Mouse (Mus musculus) small intestine, adult 2 months (tissue): ENCODE measurements around the gene Efna4.

Experiments used
- CTCF ChIP-seq: fragments of 200-500 bp; IDR thresholded peaks from 2 replicates; pipeline ENCODE4 v1.5.1; 2012; ENCODE audit warnings: low read depth, mild to moderate bottlenecking, control low read depth, inconsistent platforms, low read length, moderate library complexity, mixed read lengths; ENCODE audit not compliant: insufficient replicate concordance, insufficient read length; ENCODE audit errors: extremely low read depth
- POLR2A ChIP-seq: fragments of 200-500 bp; IDR thresholded peaks from 2 replicates; pipeline ENCODE4 v1.6.1; 2012; ENCODE audit warnings: low read depth, mild to moderate bottlenecking, control low read depth, inconsistent platforms, low read length, moderate library complexity

DNA sequence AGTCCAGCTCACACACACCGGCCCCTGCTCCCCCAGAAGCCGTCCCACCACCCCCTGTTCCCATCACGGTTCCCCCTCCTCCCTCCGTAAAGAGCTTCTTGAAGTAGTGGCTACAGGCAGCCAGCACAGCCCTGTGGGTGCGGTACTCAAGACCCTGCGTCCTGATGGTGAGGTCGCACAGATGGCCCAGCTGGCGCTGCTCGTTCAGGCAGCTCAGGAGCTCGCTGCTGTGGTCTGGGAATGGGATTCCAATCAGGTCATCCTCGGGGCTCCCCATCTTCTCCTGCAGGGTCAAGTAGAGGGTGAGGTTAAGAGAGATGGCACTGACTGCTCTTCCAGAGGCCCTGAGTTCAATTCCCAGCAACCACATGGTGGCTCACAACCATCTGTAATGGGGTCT, 43.4 kb upstream of the Efna4 start:
- TF ChIP-seq POLR2A (no peak), CTCF (no peak)
